17 mouse cellular contexts compared by ENCODE assay signal in the genomic region with DNA sequence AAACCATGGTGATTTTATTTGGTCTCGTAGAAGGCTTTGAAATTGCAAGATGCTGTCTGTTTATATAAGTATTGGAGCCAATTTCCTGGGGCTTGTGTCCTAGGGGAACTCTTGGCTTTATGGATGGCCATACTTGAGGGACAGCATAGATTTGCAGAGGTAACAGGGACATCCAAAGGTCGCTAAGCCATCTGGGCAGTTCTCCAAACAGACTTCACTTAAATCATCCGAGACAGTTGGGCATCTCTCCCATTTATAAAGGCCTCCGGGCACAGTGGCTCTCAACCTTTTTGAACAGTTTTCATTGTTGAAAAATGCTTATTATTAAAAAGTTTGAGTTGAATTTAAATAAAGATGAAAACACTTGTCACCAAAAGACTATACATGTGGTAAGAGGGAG. TPM values are rescaled to one million over a fixed set of nuclear protein-coding genes. Genes with fewer than 3 reads are reported as not detected.
A peak's percentile ranks its signal among the peaks of the same experiment; 100 is the strongest.
DNase-seq lines count a peak whose midpoint lies in the region; ATAC-seq lines count a peak whose summit lies in the region.
"Had no signal": no experiment of that assay in that cellular context is flagged by ENCODE, and none has a peak within 500 bp of the region (broad histone marks: within the 10 kb centered on the region; RNA-seq: fewer than 3 reads in every experiment).

No protein-coding gene starts in this region.

- peaks cover 7% of the 10 kb centered on the region; the same call in 1 of the 2 replicates for H3K4me1 ChIP-seq in neural tube, embryonic 14.5 days (ENCODE audit: control insufficient read depth, insufficient read depth, low read length)
- H3K4me1 ChIP-seq in neural tube, embryonic 15.5 days: peaks cover 13% of the 10 kb centered on the region
- H3K4me1 ChIP-seq: heart, embryonic 13.5 days; intestine, embryonic 15.5 days; liver, embryonic 15.5 days had no signal

- 0 out of 2 replicates have a peak, but pooled peaks have one; percentile 49 for ATAC-seq in neural tube, embryonic 14.5 days (ENCODE audit: low read depth)
- ATAC-seq in neural tube, embryonic 15.5 days (ENCODE audit: low FRiP score): no peak
- no peak for ATAC-seq in inflammation-experienced regulatory T-cells, adult 6 months
- no peak for ATAC-seq in megakaryocyte progenitor cell, adult 5-6 weeks (replicated peaks; ENCODE audit: poor library complexity)
- ATAC-seq: forebrain, embryonic 14.5 days; intestine, embryonic 15.5 days had no signal

- no peak overlapping the region for H3K4me3 ChIP-seq in neural tube, embryonic 14.5 days (ENCODE audit: low read depth, low read length)
- H3K4me3 ChIP-seq in neural tube, embryonic 15.5 days (replicated peaks): no peak overlapping the region
- H3K4me3 ChIP-seq: heart, embryonic 13.5 days; intestine, embryonic 15.5 days; liver, embryonic 15.5 days had no signal

- no peaks in the 10 kb centered on the region for H3K27me3 ChIP-seq in neural tube, embryonic 14.5 days (ENCODE audit: control insufficient read depth, insufficient read depth, low read length)
- no peaks in the 10 kb centered on the region for H3K27me3 ChIP-seq in neural tube, embryonic 15.5 days (replicated peaks)
- H3K27me3 ChIP-seq: heart, embryonic 13.5 days; intestine, embryonic 15.5 days; liver, embryonic 15.5 days had no signal

- 23% methylated on average over 4 of the region's 4 CpGs for WGBS in neural tube, embryonic 14.5 days
- 20% methylated on average over 4 of the region's 4 CpGs for WGBS in neural tube, embryonic 15.5 days

- no peaks in the 10 kb centered on the region for H3K9me3 ChIP-seq in neural tube, embryonic 14.5 days (ENCODE audit: control insufficient read depth, low read length)
- H3K9me3 ChIP-seq in neural tube, embryonic 15.5 days (replicated peaks): no peaks in the 10 kb centered on the region
- H3K9me3 ChIP-seq: heart, embryonic 13.5 days; intestine, embryonic 15.5 days; liver, embryonic 15.5 days had no signal

- H3K4me2 ChIP-seq in neural tube, embryonic 14.5 days (ENCODE audit: low read depth, low read length): no peak overlapping the region
- H3K4me2 ChIP-seq in neural tube, embryonic 15.5 days: no peak overlapping the region
- H3K4me2 ChIP-seq: heart, embryonic 13.5 days; intestine, embryonic 15.5 days; liver, embryonic 15.5 days had no signal

- DNase-seq in kidney, adult 9 months: peak; percentile 8
- no peak for DNase-seq in kidney, adult 8-10 months
- peak; percentile 68 for DNase-seq in adrenal gland, postnatal 10 days
- peak; percentile 37 to 42 for DNase-seq in cerebellum, postnatal 14 days
- DNase-seq: heart, postnatal 4 days; kidney, postnatal 25 days; right cerebral cortex, postnatal 14 days; thymus, postnatal 4 days had no signal

- H3K36me3 ChIP-seq in neural tube, embryonic 14.5 days (ENCODE audit: control insufficient read depth, insufficient read depth, low read length): no peaks in the 10 kb centered on the region
- H3K36me3 ChIP-seq in neural tube, embryonic 15.5 days: 0 out of 2 replicates have a peak, but pooled peaks cover 3% of the 10 kb centered on the region
- H3K36me3 ChIP-seq: heart, embryonic 13.5 days; intestine, embryonic 15.5 days; liver, embryonic 15.5 days had no signal

- no peak overlapping the region for H3K9ac ChIP-seq in neural tube, embryonic 14.5 days (replicated peaks; ENCODE audit: low read depth, low read length)
- H3K9ac ChIP-seq in neural tube, embryonic 15.5 days (replicated peaks): no peak overlapping the region
- H3K9ac ChIP-seq: heart, embryonic 13.5 days; intestine, embryonic 15.5 days; liver, embryonic 15.5 days had no signal

- H3K27ac ChIP-seq in neural tube, embryonic 14.5 days (ENCODE audit: low read depth, low read length): no peak overlapping the region
- no peak overlapping the region for H3K27ac ChIP-seq in neural tube, embryonic 15.5 days (replicated peaks)
- H3K27ac ChIP-seq: heart, embryonic 13.5 days; intestine, embryonic 15.5 days; liver, embryonic 15.5 days had no signal

RNA-seq across cellular contexts. Expression of gene Unc79, which starts 59.8 kb away (rescaled TPM):
- 11.4 and 15.6 TPM in 2 replicates for polyA plus RNA-seq in neural tube, embryonic 14.5 days (2014; fragmentation: Nextera tagmentation; extraction: Ambion mirVana)
- polyA plus RNA-seq in neural tube, embryonic 15.5 days (2015; fragmentation: Nextera tagmentation; extraction: Ambion mirVana): 5.6 and 6.3 TPM in 2 replicates
- 1 to 10 TPM; 3.0 to 6.2 TPM for total RNA-seq in adrenal gland, postnatal 10 days (2021)
- polyA plus RNA-seq in inflammation-experienced regulatory T-cells, adult 6 months (2017; shearing (Covaris generic)): under 1 TPM; 0.19 to 0.38 (median 0.22) TPM
- total RNA-seq in megakaryocyte progenitor cell, adult 5-6 weeks (2015): 0.02 TPM in 2 replicates
- under 0.01 TPM in 1 of 2 replicates, not detected in the other for total RNA-seq in megakaryocyte progenitor cell, adult 5-6 weeks (2017)
- total RNA-seq: granulocyte monocyte progenitor cell, adult 5-6 weeks had no signal

Comparison
In these comparisons a context has a peak if more than half of its experiments do, and no peak if none do; other contexts are left out.
1. DNase-seq: peak in kidney, adult 9 months (single experiment), adrenal gland, postnatal 10 days (single experiment) and cerebellum, postnatal 14 days (2 of 2); none in kidney, adult 8-10 months (0 of 2).